Mouse (Mus musculus): ENCODE measurements at regions not wholly inside any gene's neighbourhood (a gene's known extent, or its start where the extent isn't known, plus 50 kb on each side); places are given as distances from the start of the nearest gene placed in this dataset.

GRCm38 (mm10) chr16:42498368-42498767, 157.9 kb upstream of the Gap43 start:
- no peak for TF ChIP-seq POLR2A (IDR thresholded peaks at IDR 0.05; ENCODE audit: borderline replicate concordance, low read depth, low read length)
- TF ChIP-seq CTCF (IDR thresholded peaks at IDR 0.05; ENCODE audit: low read depth, low read length) = no peak
- Histone ChIP-seq H3K27ac (ENCODE audit: insufficient read depth, low read depth, low read length) (no peak overlapping the region), H3K4me1 (ENCODE audit: control insufficient read depth, insufficient read depth, low read length) (no peaks in the 10 kb centered on the region), H3K4me3 (ENCODE audit: insufficient read depth, low read length) (no peak overlapping the region)

- H3K4me3 ChIP-seq (ENCODE audit: insufficient read depth, low read length) = no peak overlapping the region
- H3K27ac ChIP-seq (ENCODE audit: insufficient read depth, low read depth, low read length) = no peak overlapping the region
- no peak for TF ChIP-seq POLR2A (IDR thresholded peaks at IDR 0.05; ENCODE audit: borderline replicate concordance, low read depth, low read length)
- no peak for TF ChIP-seq CTCF (IDR thresholded peaks at IDR 0.05; ENCODE audit: low read depth, low read length)
- H3K4me1 ChIP-seq (ENCODE audit: control insufficient read depth, insufficient read depth, low read length) = no peaks in the 10 kb centered on the region
Observed at GRCm38 (mm10) chr16:42493596-42493995, 153.1 kb upstream of the Gap43 start.

DNA sequence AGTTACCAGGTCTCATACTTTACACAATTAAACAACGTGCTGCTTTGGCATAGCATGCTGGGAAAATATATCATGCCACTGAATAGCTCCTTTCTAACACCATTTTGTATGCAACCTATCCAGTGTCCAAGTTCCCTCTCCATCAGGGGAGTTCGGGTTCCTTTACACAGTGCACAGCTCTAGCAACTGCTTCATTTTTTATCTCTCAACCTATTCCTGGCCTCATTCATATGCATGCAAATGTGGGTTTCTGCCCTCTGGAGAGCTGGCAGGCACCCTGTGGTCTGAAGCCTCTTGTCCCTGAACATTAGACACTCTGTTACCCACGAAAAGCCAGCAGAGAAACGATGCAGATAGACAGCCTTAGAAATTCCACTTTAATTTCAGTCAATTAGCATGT, 148.3 kb upstream of the Gap43 start:
- H3K4me1 ChIP-seq (ENCODE audit: control insufficient read depth, insufficient read depth, low read length) = no peaks in the 10 kb centered on the region

DNA sequence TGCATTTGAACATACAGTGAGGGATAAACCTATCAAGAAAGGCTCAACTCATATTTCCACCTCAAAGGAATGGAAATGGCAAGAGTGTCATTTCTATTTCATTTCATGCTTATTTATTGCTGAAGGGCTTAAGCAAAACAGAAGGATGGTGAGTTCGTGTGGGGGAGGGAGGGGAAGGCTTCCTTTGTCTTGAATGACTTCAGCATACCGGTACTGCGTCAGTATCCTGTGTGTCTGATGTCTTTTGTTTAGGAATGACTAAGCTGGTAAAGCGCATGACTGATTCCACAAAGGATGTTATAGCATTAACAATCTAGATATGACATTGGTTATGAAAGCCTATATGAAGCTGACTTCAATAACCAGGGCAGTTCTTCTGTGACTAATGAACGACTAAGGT, 139.5 kb upstream of the Gap43 start:
- H3K4me3 ChIP-seq (ENCODE audit: insufficient read depth, low read length) = no peak overlapping the region
- no peak overlapping the region for H3K27ac ChIP-seq (ENCODE audit: insufficient read depth, low read depth, low read length)
- no peaks in the 10 kb centered on the region for H3K4me1 ChIP-seq (ENCODE audit: control insufficient read depth, insufficient read depth, low read length)
- TF ChIP-seq CTCF (IDR thresholded peaks at IDR 0.05; ENCODE audit: low read depth, low read length) (no peak), POLR2A (IDR thresholded peaks at IDR 0.05; ENCODE audit: borderline replicate concordance, low read depth, low read length) (no peak)

More for the DNA sequence above, 148.3 kb upstream of the Gap43 start:
- Histone ChIP-seq H3K27ac (ENCODE audit: insufficient read depth, low read depth, low read length) (no peak overlapping the region), H3K4me3 (ENCODE audit: insufficient read depth, low read length) (no peak overlapping the region)
- TF ChIP-seq POLR2A (IDR thresholded peaks at IDR 0.05; ENCODE audit: borderline replicate concordance, low read depth, low read length) = no peak
- TF ChIP-seq CTCF (IDR thresholded peaks at IDR 0.05; ENCODE audit: low read depth, low read length) = no peak

DNA sequence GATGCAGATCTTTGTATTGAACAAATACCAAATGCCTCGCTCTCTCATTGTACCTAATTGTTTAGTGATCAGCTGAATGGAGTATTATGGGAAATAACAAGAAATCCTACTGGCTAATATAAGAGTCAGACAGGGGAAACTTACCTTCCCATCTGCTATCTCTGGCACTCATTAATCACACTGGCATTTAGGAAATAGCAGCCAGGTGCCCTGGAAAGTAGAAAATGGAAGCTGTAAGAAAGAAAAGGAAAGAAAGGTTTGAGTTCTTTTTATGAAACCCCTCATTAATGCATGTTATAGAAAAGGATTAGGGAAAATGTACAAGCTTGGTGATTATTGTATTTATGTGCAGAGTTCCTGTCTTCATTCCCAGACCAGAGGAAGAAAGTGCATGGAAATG, 126.5 kb upstream of the Gap43 start:
- TF ChIP-seq POLR2A (IDR thresholded peaks at IDR 0.05; ENCODE audit: borderline replicate concordance, low read depth, low read length) (no peak), CTCF (IDR thresholded peaks at IDR 0.05; ENCODE audit: low read depth, low read length) (no peak)
- no peaks in the 10 kb centered on the region for H3K4me1 ChIP-seq (ENCODE audit: control insufficient read depth, insufficient read depth, low read length)
- H3K4me3 ChIP-seq (ENCODE audit: insufficient read depth, low read length) = no peak overlapping the region
- no peak overlapping the region for H3K27ac ChIP-seq (ENCODE audit: insufficient read depth, low read depth, low read length)

DNA sequence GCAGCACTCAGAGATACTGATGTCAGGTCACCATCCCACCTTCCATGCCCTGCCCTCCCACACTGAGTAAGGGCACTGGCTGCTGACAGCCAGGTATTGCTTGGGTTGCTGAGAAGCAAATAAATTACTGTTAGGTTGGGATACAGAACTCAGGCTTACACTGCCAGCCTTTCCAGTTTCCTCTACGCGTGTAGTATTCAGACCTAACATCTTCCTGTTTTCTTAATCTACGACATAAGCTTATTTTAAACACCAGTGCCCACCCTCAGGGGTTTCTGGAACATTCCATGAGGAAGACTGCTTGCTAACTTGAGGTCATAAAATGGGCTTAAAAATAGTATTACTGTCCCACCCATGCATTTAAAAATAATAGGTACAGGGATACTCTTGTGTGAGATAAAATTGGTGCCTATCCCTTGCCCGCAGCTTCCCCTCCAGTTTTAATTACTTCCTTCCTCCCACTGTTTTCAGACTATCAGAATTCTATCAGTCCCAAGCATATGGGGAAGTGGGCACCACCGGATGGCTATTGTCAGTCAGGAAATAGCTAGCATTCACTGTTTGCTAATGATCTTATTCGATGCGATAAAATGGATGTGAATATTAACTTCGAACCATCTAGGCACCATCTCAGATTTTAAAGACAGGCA, 116.0 kb upstream of the Gap43 start:
- Histone ChIP-seq H3K4me3 (ENCODE audit: insufficient read depth, low read length) (no peak overlapping the region), H3K4me1 (ENCODE audit: control insufficient read depth, insufficient read depth, low read length) (no peaks in the 10 kb centered on the region), H3K27ac (ENCODE audit: insufficient read depth, low read depth, low read length) (no peak overlapping the region)
- no peak for TF ChIP-seq CTCF (IDR thresholded peaks at IDR 0.05; ENCODE audit: low read depth, low read length)
- TF ChIP-seq POLR2A (IDR thresholded peaks at IDR 0.05; ENCODE audit: borderline replicate concordance, low read depth, low read length) = no peak

- no peak for TF ChIP-seq POLR2A (IDR thresholded peaks at IDR 0.05; ENCODE audit: borderline replicate concordance, low read depth, low read length)
- no peak for TF ChIP-seq CTCF (IDR thresholded peaks at IDR 0.05; ENCODE audit: low read depth, low read length)
- Histone ChIP-seq H3K27ac (ENCODE audit: insufficient read depth, low read depth, low read length) (no peak overlapping the region), H3K4me3 (ENCODE audit: insufficient read depth, low read length) (no peak overlapping the region), H3K4me1 (ENCODE audit: control insufficient read depth, insufficient read depth, low read length) (no peaks in the 10 kb centered on the region)
Observed at GRCm38 (mm10) chr16:42453338-42453737, 112.9 kb upstream of the Gap43 start.

DNA sequence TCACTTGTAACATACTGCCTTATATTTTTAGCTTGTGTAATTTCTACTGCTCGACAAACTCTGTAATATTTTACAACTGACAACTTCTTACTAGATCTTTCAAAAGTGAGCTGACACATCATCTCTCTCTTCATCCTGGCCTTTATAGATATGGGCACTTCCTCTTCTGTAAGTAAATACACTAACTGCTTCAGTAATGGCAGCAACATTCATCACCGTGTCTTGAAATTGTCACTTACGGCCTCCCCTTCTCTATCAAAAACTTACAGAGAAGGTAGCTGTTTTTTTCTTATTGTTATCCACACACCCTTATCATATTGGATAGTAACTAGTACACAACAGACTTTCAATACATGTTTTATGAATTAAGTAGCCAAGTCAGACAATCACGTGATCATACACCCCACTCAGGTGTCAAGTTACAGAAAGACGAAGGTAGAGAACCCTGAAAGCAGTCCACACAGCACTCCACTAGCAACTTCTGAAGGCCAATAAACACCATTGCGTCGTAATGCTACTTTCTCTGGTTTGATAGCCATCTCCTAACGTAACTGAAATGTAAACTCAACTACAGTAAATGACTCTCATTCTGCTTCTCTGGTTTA, 109.5 kb upstream of the Gap43 start:
- H3K4me3 ChIP-seq (ENCODE audit: insufficient read depth, low read length) = no peak overlapping the region
- TF ChIP-seq POLR2A (IDR thresholded peaks at IDR 0.05; ENCODE audit: borderline replicate concordance, low read depth, low read length) (no peak), CTCF (IDR thresholded peaks at IDR 0.05; ENCODE audit: low read depth, low read length) (no peak)
- H3K4me1 ChIP-seq (ENCODE audit: control insufficient read depth, insufficient read depth, low read length) = no peaks in the 10 kb centered on the region
- no peak overlapping the region for H3K27ac ChIP-seq (ENCODE audit: insufficient read depth, low read depth, low read length)

DNA sequence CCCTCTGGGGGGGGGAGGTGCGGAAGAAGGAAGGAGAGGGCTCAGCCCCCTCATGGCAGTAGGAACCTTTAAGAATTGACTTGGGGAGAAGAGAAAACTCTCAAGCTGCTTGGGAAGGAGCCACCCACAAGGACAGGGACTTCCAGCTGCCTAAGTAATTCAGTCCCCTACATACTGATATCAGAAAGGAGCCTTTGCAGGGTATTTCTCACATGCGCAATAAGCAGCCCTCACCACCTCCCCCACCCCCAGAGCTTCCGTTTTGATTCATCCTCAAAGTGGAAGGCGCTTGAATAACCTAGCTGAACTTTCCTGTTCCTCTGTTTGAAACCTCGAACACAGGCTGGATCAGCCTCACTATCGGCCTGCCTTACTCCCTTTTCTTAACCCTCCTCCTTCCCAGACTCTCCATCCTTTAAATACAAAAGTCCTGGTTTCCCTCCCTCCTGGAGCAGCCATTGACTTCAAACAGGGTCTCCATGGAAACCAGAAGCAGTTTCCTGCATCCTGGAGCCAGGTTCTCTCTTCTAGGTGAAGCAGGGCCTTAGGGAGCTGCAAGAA, 104.5 kb upstream of the Gap43 start:
- no peak overlapping the region for H3K4me3 ChIP-seq (ENCODE audit: insufficient read depth, low read length)
- no peaks in the 10 kb centered on the region for H3K4me1 ChIP-seq (ENCODE audit: control insufficient read depth, insufficient read depth, low read length)
- TF ChIP-seq CTCF (IDR thresholded peaks at IDR 0.05; ENCODE audit: low read depth, low read length) (no peak), POLR2A (IDR thresholded peaks at IDR 0.05; ENCODE audit: borderline replicate concordance, low read depth, low read length) (no peak)
- no peak overlapping the region for H3K27ac ChIP-seq (ENCODE audit: insufficient read depth, low read depth, low read length)

DNA sequence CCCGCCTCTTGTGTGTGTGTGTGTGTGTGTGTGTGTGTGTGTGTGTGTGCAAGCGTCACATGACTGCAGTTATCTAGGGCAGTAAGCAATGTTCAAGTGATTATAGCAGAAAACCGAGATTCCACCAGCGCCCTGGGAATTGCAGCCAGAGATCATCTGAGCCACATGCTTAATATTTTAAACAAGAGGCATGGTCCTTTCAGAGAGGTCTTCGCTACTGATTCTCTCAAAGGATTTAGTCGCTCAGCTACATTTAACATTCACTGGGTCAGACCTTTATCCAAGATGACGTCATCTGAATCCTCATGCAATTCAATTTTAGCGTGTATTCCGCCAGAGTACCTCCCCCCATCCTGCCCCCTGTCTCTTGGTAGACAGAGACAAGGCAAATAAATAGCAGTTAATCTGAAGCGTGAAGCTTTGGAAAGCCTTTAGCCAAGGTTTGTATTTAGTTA, 104.0 kb upstream of the Gap43 start:
- no peak overlapping the region for H3K27ac ChIP-seq (ENCODE audit: insufficient read depth, low read depth, low read length)
- no peak overlapping the region for H3K4me3 ChIP-seq (ENCODE audit: insufficient read depth, low read length)
- H3K4me1 ChIP-seq (ENCODE audit: control insufficient read depth, insufficient read depth, low read length) = no peaks in the 10 kb centered on the region
- no peak for TF ChIP-seq POLR2A (IDR thresholded peaks at IDR 0.05; ENCODE audit: borderline replicate concordance, low read depth, low read length)
- no peak for TF ChIP-seq CTCF (IDR thresholded peaks at IDR 0.05; ENCODE audit: low read depth, low read length)
